Mouse (Mus musculus) intestine, postnatal 0 days (tissue): ENCODE data around the gene Emid1. TPM values are rescaled to one million over a fixed set of nuclear protein-coding genes. Genes with fewer than 3 reads are reported as not detected.

Experiments
- ATAC-seq: fragments of 200-750 bp; cut with Nextera tagmentation; 2 replicates; pipeline ENCODE4 v1.8.0; 2017; ENCODE audit warnings: mild to moderate bottlenecking, moderate TSS enrichment, moderate library complexity
- H3K27ac ChIP-seq: fragments of 300-500 bp; sonication (generic); 2 replicates; pipeline ENCODE4 v1.5.1; 2014; ENCODE audit warnings: mild to moderate bottlenecking, low read depth, low read length, moderate library complexity
- H3K27me3 ChIP-seq: fragments of 300-500 bp; sonication (generic); replicated peaks from 2 replicates; pipeline ENCODE4 v1.6.1; 2014; ENCODE audit warnings: low read length, mixed read lengths; ENCODE audit not compliant: control insufficient read depth, insufficient read depth
- H3K36me3 ChIP-seq: fragments of 300-500 bp; sonication (generic); 2 replicates; pipeline ENCODE4 v1.6.1; 2014; ENCODE audit warnings: mild to moderate bottlenecking, moderate library complexity; ENCODE audit not compliant: control insufficient read depth, insufficient read depth
- H3K4me1 ChIP-seq: fragments of 300-500 bp; sonication (generic); replicated peaks from 2 replicates; pipeline ENCODE4 v1.6.1; 2014; ENCODE audit warnings: antibody characterized with exemption, low read length, mixed read lengths; ENCODE audit not compliant: control insufficient read depth, insufficient read depth
- H3K4me2 ChIP-seq: fragments of 300-500 bp; sonication (generic); replicated peaks from 2 replicates; pipeline ENCODE4 v1.6.1; 2014; ENCODE audit warnings: low read depth, mild to moderate bottlenecking, moderate library complexity
- H3K4me3 ChIP-seq: fragments of 300-500 bp; sonication (generic); 2 replicates; pipeline ENCODE4 v1.5.1; 2014; ENCODE audit warnings: low read depth, low read length
- H3K9ac ChIP-seq: fragments of 300-500 bp; sonication (generic); 2 replicates; pipeline ENCODE4 v1.6.1; 2014; ENCODE audit warnings: mild to moderate bottlenecking, low read depth, low read length
- H3K9me3 ChIP-seq: fragments of 300-500 bp; sonication (generic); 2 replicates; pipeline ENCODE4 v1.6.1; 2016; ENCODE audit warnings: mixed run types; ENCODE audit not compliant: control insufficient read depth
- CTCF ChIP-seq: sonication (generic); IDR thresholded peaks from 2 replicates; pipeline ENCODE4 v1.5.1; 2016; ENCODE audit warnings: low read depth, mild to moderate bottlenecking, control low read depth, antibody characterized with exemption, moderate library complexity
- WGBS: fragments of 180-500 bp; shearing (Covaris S2); extraction: QIAGEN DNeasy Blood & Tissue Kit; methylation state at CpG from one replicate; pipeline ENCODE4 v1.1.7; 2014; 5-methylcytosine and 5-hydroxymethylcytosine counted together
- polyA plus RNA-seq: library from polyadenylated mRNA; unstranded; fragments of >200 nt; fragmentation: Nextera tagmentation; extraction: Ambion mirVana; gene quantifications from 2 replicates; pipeline ENCODE4 v1.2.1, GENCODE M21; 2015

Gene Emid1
- polyA plus RNA-seq, 1 experiment from 2014 or later = 47.9 TPM

GRCm38 (mm10) chr11:5103986-5104509 is 48.0 kb downstream of the Emid1 start:
- 98% methylated on average over 4 of the region's 4 CpGs for WGBS
- no peak for ATAC-seq
- Histone ChIP-seq H3K9ac (no peak overlapping the region), H3K4me1 (peaks cover 5% of the 10 kb centered on the region; the same call in 1 of the 2 replicates), H3K4me3 (no peak overlapping the region), H3K36me3 (peaks cover 31% of the 10 kb centered on the region; the same call in 1 of the 2 replicates), H3K4me2 (no peak overlapping the region), H3K9me3 (no peaks in the 10 kb centered on the region), H3K27ac (no peak overlapping the region), H3K27me3 (no peaks in the 10 kb centered on the region)
- TF ChIP-seq CTCF = no peak

GRCm38 (mm10) chr11:5102384-5102783 is 49.7 kb downstream of the Emid1 start:
- Histone ChIP-seq H3K9ac (no peak overlapping the region), H3K4me3 (no peak overlapping the region), H3K27me3 (no peaks in the 10 kb centered on the region), H3K9me3 (no peaks in the 10 kb centered on the region), H3K4me1 (peaks cover 5% of the 10 kb centered on the region; the same call in 1 of the 2 replicates), H3K4me2 (no peak overlapping the region), H3K36me3 (peaks cover 31% of the 10 kb centered on the region; the same call in 1 of the 2 replicates), H3K27ac (no peak overlapping the region)
- 88% methylated on average over 7 of the region's 7 CpGs for WGBS
- TF ChIP-seq CTCF = no peak
- no peak for ATAC-seq

- no peak overlapping the region for H3K9ac ChIP-seq
- no peak for TF ChIP-seq CTCF
- peaks cover 5% of the 10 kb centered on the region; the same call in 1 of the 2 replicates for H3K4me1 ChIP-seq
- 78% methylated on average over 6 of the region's 6 CpGs for WGBS
- ATAC-seq = no peak
- no peaks in the 10 kb centered on the region for H3K9me3 ChIP-seq
- no peak overlapping the region for H3K4me3 ChIP-seq
- no peak overlapping the region for H3K4me2 ChIP-seq
- no peak overlapping the region for H3K27ac ChIP-seq
- peaks cover 29% of the 10 kb centered on the region; the same call in 1 of the 2 replicates for H3K36me3 ChIP-seq
- H3K27me3 ChIP-seq = no peaks in the 10 kb centered on the region
Measured at GRCm38 (mm10) chr11:5101641-5102040, 50.4 kb downstream of the Emid1 start.

GRCm38 (mm10) chr11:5100801-5101200 is 51.3 kb downstream of the Emid1 start:
- no peak for TF ChIP-seq CTCF
- 33% methylated on average over 5 of the region's 5 CpGs for WGBS
- H3K4me1 ChIP-seq = peaks cover 5% of the 10 kb centered on the region; the same call in 1 of the 2 replicates
- H3K4me3 ChIP-seq = no peak overlapping the region
- H3K9me3 ChIP-seq = no peaks in the 10 kb centered on the region
- no peak for ATAC-seq
- H3K27ac ChIP-seq = no peak overlapping the region
- H3K4me2 ChIP-seq = peak overlapping the region; percentile 81
- no peak overlapping the region for H3K9ac ChIP-seq
- H3K36me3 ChIP-seq = peaks cover 25% of the 10 kb centered on the region; the same call in 1 of the 2 replicates
- no peaks in the 10 kb centered on the region for H3K27me3 ChIP-seq

- peak; percentile 52 for TF ChIP-seq CTCF
- peak overlapping the region; percentile 81 for H3K4me2 ChIP-seq
- no peak for ATAC-seq
- H3K4me3 ChIP-seq = peak overlapping the region; percentile 98
- WGBS = 1% methylated on average over 7 of the region's 7 CpGs
- H3K27ac ChIP-seq = peak overlapping the region; percentile 95; the same call in 1 of the 2 replicates
- H3K36me3 ChIP-seq = peaks cover 20% of the 10 kb centered on the region; the same call in 1 of the 2 replicates
- no peaks in the 10 kb centered on the region for H3K27me3 ChIP-seq
- peak overlapping the region; percentile 94 for H3K9ac ChIP-seq
- no peaks in the 10 kb centered on the region for H3K9me3 ChIP-seq
- peaks cover 5% of the 10 kb centered on the region; the same call in 1 of the 2 replicates for H3K4me1 ChIP-seq
Measured at GRCm38 (mm10) chr11:5100283-5100682, 51.8 kb downstream of the Emid1 start.

- WGBS = 0% methylated on average over 31 of the region's 31 CpGs
- ATAC-seq = peak; percentile 56
- Histone ChIP-seq H3K9me3 (no peaks in the 10 kb centered on the region), H3K27ac (peak overlapping the region; percentile 95), H3K4me1 (peaks cover 5% of the 10 kb centered on the region; the same call in 1 of the 2 replicates), H3K9ac (peak overlapping the region; percentile 94), H3K4me3 (peak overlapping the region; percentile 98), H3K27me3 (no peaks in the 10 kb centered on the region), H3K4me2 (peak overlapping the region; percentile 81), H3K36me3 (peaks cover 14% of the 10 kb centered on the region; the same call in 1 of the 2 replicates)
- TF ChIP-seq CTCF = no peak
Measured at GRCm38 (mm10) chr11:5099576-5100183, 52.4 kb downstream of the Emid1 start.
